12 mouse cellular contexts compared by ENCODE assay signal in the genomic region with DNA sequence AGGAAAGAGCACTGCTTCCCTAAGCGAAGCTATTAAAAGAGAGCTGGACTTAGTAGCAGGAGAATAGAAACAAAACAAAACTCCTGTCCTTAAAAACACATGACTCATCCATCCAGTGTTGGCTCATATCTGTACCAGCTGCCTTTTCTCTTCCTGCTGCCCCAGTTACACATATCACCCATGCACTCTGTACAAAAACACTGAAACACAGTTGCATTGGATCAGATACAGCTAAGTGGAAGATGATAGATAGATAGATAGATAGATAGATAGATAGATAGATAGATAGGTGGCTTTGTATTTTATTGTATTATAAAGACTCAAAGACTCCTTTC.
DNase-seq lines count a peak whose midpoint lies in the region; ATAC-seq lines count a peak whose summit lies in the region.
"Had no signal": no experiment of that assay in that cellular context is flagged by ENCODE, and none has a peak within 500 bp of the region (broad histone marks: within the 10 kb centered on the region; RNA-seq: fewer than 3 reads in every experiment).

No protein-coding gene starts in this region.

- H3K9ac ChIP-seq in neural tube, embryonic 13.5 days = no peak overlapping the region
- H3K9ac ChIP-seq: hindbrain, embryonic 14.5 days had no signal

- peaks cover 7% of the 10 kb centered on the region for H3K4me1 ChIP-seq in neural tube, embryonic 13.5 days (replicated peaks)

- peak; percentile 23; the same call in 1 of the 2 replicates for ATAC-seq in neural tube, embryonic 13.5 days (ENCODE audit: low read depth)
- ATAC-seq: intestine, postnatal 0 days; midbrain, embryonic 16.5 days had no signal

- no peak overlapping the region for H3K4me2 ChIP-seq in neural tube, embryonic 13.5 days
- H3K4me2 ChIP-seq: hindbrain, embryonic 14.5 days had no signal

- 0 out of 2 replicates have a peak overlapping the region, but pooled peaks have one; percentile 13 for H3K27ac ChIP-seq in neural tube, embryonic 13.5 days (replicated peaks)
- H3K27ac ChIP-seq: hindbrain, embryonic 14.5 days had no signal

- 79% methylated on average over 1 of the region's 1 CpGs for WGBS in neural tube, embryonic 13.5 days

- intact Hi-C loops in heart, postnatal 36 days (cut with DNase I) = loop anchor here (5.0 to 10.0 kb wide), 3 partner anchors 206 to 676 kb away; partner anchors contain the start of gene Plekha5

- no peak overlapping the region for H3K4me3 ChIP-seq in neural tube, embryonic 13.5 days

- no peaks in the 10 kb centered on the region for H3K36me3 ChIP-seq in neural tube, embryonic 13.5 days

- peak; percentile 53 for DNase-seq in heart, adult 9 months (ENCODE audit: low spot score in 2 of 2)
- DNase-seq in heart, postnatal 36 days = no peak
- DNase-seq in neural tube, embryonic 10.5 days (ENCODE audit: extremely low spot score, low spot score) = no peak
- DNase-seq in lung, postnatal 14 days = peak; percentile 8
- peak; percentile 35 for DNase-seq in telencephalon, adult 2 months (ENCODE audit: low read depth, low spot score)
- DNase-seq in cerebellum, postnatal 14 days = no peak
- DNase-seq: cerebellum, adult 8-10 months; kidney, postnatal 25 days had no signal

- no peaks in the 10 kb centered on the region for H3K9me3 ChIP-seq in neural tube, embryonic 13.5 days

- H3K27me3 ChIP-seq in neural tube, embryonic 13.5 days = no peaks in the 10 kb centered on the region

Comparison
In these comparisons a context has a peak if more than half of its experiments do, and no peak if none do; other contexts are left out.
1. DNase-seq: peak in heart, adult 9 months (2 of 2), lung, postnatal 14 days (single experiment) and telencephalon, adult 2 months (single experiment); none in heart, postnatal 36 days (0 of 2), neural tube, embryonic 10.5 days (single experiment) and cerebellum, postnatal 14 days (0 of 2).